Mouse (Mus musculus) erythroid progenitor cell, adult 5-6 weeks (primary cell): ENCODE results near the gene Ccdc125. TPM values are rescaled to one million over a fixed set of nuclear protein-coding genes. Genes with fewer than 3 reads are reported as not detected.

Experiments used
- ATAC-seq: replicated peaks from 2 replicates; pipeline ENCODE4 v1.8.0; 2016; ENCODE audit warnings: moderate number of reproducible peaks, mild to moderate bottlenecking, moderate TSS enrichment, inconsistent platforms; ENCODE audit not compliant: poor library complexity, low FRiP score, severe bottlenecking
- total RNA-seq, 2 experiments: library from RNA; stranded (forward) in 1 of 2; stranded (reverse) in 1 of 2; fragments of 150-400 nt in 1 of 2; fragments of 186-747, 209-891 nt in 1 of 2; gene quantifications; 2 replicates each; pipeline versions ENCODE4 v1.2.3 to v1.2.4; 2015 to 2017; ENCODE audit warnings: low replicate concordance in 2 of 2

The Ccdc125 gene
- total RNA-seq (2015; ENCODE audit: low replicate concordance) (0.42 and 6.5 TPM in 2 replicates), total RNA-seq (2017; ENCODE audit: low replicate concordance) (4.7 and 8.2 TPM in 2 replicates)

GRCm38 (mm10) chr13:100669291-100670022 lies at the start of gene Ccdc125:
Ccdc125 (plus strand) TSS chr13:100669717.
- ATAC-seq, result no peak; the same call in 1 of the 2 replicates

- ATAC-seq, result no peak
Observed at GRCm38 (mm10) chr13:100622241-100622640, 47.3 kb upstream of the Ccdc125 start.

GRCm38 (mm10) chr13:100634106-100634691 lies 35.3 kb upstream of the Ccdc125 start:
- no peak for ATAC-seq

GRCm38 (mm10) chr13:100642471-100643209 lies 26.9 kb upstream of the Ccdc125 start:
- no peak for ATAC-seq

GRCm38 (mm10) chr13:100648223-100648622 lies 21.3 kb upstream of the Ccdc125 start:
- ATAC-seq, result no peak

- ATAC-seq, result peak; percentile 97
Observed at GRCm38 (mm10) chr13:100650550-100651438, 18.7 kb upstream of the Ccdc125 start, which contains the start of the genes Ak6 and Rad17. Ak6 (plus strand) TSS chr13:100650979. Rad17 (minus strand) TSS chr13:100651051.

- peak; percentile 47 for ATAC-seq
Observed at GRCm38 (mm10) chr13:100651439-100652186, 17.9 kb upstream of the Ccdc125 start, which contains the start of gene Taf9. Taf9 (plus strand) TSS chr13:100651579.

GRCm38 (mm10) chr13:100658091-100658490 lies 11.4 kb upstream of the Ccdc125 start:
- ATAC-seq, result no peak

- ATAC-seq, result peak; percentile 76
Observed at GRCm38 (mm10) chr13:100659864-100660456, 9.6 kb upstream of the Ccdc125 start.

- ATAC-seq, result no peak
Observed at GRCm38 (mm10) chr13:100670181-100670741, 744 bp downstream of the Ccdc125 start.

- ATAC-seq, result no peak
Observed at GRCm38 (mm10) chr13:100675936-100676635, 6.6 kb downstream of the Ccdc125 start.

- no peak for ATAC-seq
Observed at GRCm38 (mm10) chr13:100681615-100682014, 12.1 kb downstream of the Ccdc125 start.

- ATAC-seq, result no peak
Observed at GRCm38 (mm10) chr13:100682837-100683236, 13.3 kb downstream of the Ccdc125 start.

GRCm38 (mm10) chr13:100684355-100684754 lies 14.8 kb downstream of the Ccdc125 start:
- peak; percentile 76 for ATAC-seq

- ATAC-seq, result no peak
Observed at GRCm38 (mm10) chr13:100687513-100687912, 18.0 kb downstream of the Ccdc125 start.

GRCm38 (mm10) chr13:100697541-100697940 lies 28.0 kb downstream of the Ccdc125 start:
- no peak for ATAC-seq

GRCm38 (mm10) chr13:100698866-100699265 lies 29.3 kb downstream of the Ccdc125 start:
- no peak for ATAC-seq
